Mouse (Mus musculus): Measurements from ENCODE around the gene Ell.
"Not testable (repeated sequence)": the region's sequence is repeated elsewhere in the genome, so short reads cannot be mapped to it uniquely, and the experiment has no call there.

The Ell gene

GRCm38 (mm10) chr8:70561809-70562535, 22.7 kb downstream of the Ell start:
- DNase-seq (ENCODE audit: inconsistent age in 2 of 2, low spot score in 1 of 2), result peak; percentile 83 to 90

- DNase-seq (ENCODE audit: inconsistent age in 2 of 2, low spot score in 1 of 2), result peak in 1 of 2 experiments; percentile 76
Measured at GRCm38 (mm10) chr8:70562802-70563201, 23.5 kb downstream of the Ell start.

- DNase-seq (ENCODE audit: inconsistent age in 2 of 2, low spot score in 1 of 2), result peak in 1 of 2 experiments; percentile 58
Measured at GRCm38 (mm10) chr8:70563763-70564387, 24.6 kb downstream of the Ell start.

DNA sequence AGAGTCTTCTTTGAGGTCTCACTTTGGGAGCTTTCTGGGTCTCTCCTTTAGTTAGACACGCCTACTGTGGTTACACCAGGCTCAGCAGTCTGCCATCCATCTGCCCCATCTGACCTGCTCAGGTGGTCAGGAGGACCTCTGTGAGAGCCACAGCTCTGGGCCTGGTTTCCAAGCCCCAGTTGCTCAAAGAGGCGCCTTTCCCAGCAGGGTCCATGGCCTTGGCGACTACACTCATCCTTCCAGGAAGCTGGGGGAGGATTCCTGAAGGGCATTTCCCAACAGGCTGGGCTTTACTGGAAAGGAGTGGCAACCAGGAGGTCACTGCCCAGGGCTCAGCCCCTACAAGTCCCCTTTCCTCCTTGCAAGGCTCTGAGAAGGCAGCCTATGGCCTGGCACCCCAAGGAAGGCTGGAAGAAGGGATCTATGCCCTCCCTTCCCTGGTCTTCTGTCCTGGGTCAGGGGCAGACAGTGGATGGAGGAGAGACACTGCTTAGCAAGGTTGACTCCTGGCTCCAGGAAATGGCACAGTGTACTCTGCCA, 25.5 kb downstream of the Ell start:
- DNase-seq (ENCODE audit: inconsistent age in 2 of 2, low spot score in 1 of 2), result peak; percentile 36 to 91

DNA sequence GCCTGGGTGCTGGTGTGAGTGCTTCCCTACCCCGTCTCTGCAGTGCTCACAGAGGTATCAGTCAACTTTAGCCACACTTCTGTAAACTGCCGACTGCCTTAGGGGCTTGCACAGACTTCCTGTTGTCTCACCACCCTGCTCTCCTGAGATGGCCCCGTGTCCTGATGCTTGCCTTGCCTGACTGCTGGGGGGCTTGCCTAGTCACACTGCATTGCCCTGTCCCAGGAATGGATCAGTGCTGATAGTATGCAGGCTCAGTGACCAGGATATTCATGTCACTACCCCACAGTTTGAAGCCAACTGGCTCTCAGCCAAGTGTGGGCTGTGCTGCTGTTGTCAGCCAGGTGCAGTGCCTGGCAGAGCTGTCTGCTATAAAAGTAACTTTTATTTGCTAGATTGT, 26.3 kb downstream of the Ell start:
- DNase-seq (ENCODE audit: inconsistent age in 2 of 2, low spot score in 1 of 2), result peak; percentile 44 to 74

DNA sequence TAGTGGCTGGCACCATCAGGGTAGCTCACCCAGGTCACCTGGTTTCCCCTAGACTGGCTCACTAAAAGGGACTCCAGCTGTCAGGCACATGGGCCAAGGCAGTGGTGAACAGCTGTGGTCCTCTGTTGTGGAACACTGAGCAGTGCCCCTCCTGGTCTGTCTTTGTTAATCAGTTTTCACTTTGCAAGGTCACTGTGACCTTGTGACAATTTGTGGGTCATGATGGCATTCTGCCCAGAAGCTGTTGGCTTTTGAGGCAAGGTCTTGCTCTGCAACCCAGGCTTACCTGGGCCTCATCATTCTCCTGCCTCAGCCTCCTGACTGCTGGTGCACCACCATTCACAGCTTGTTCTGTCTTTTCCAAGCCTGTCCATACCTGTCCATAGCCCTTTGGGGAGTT, 31.1 kb downstream of the Ell start:
- peak; percentile 62 to 87 for DNase-seq (ENCODE audit: inconsistent age in 2 of 2, low spot score in 1 of 2)

DNA sequence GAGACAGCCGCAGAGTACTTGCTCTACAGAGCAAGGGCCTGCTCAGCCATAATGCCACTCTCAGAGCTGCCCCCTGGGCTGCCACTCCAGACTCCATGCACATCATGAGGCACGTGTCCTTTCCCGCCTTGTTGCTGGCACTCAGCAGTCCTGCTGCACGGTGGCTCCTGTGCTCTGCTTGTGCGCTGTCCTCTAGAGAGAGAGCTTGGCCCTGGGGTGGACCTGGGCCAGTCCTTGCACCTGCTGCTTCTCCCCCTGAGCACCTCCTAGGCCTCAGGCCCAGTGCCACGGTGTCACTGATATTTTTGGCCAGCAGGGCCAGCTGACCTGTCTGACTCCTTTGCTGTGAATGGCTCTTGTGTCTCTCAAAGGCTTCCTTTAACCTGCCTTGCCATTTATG, 31.7 kb downstream of the Ell start:
- DNase-seq (ENCODE audit: inconsistent age in 2 of 2, low spot score in 1 of 2), result no peak

- no peak for DNase-seq (ENCODE audit: inconsistent age in 2 of 2, low spot score in 1 of 2)
Measured at GRCm38 (mm10) chr8:70574302-70574701, 35.0 kb downstream of the Ell start.

DNA sequence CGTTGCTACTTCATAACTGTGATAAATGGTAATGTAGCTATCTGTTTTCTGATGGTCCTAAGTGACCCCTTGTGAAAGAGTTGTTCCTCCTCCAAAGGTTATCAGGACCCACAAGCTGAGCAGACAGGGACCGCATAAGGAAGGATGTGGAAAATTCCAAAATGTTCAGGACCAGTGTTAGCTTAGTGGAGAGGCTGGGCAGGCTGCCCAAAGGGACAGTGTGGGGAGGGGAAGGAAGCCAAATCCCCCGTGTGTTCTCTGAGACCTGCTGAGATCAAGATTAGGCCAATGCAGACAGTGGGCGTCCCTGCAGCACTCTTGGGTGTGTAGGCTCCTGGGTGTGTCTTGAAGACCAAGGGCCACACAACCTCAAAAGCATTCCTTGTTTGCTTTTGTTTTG, 35.7 kb downstream of the Ell start:
- DNase-seq (ENCODE audit: inconsistent age in 2 of 2, low spot score in 1 of 2), result peak; percentile 77 to 87

GRCm38 (mm10) chr8:70577207-70577606, 38.0 kb downstream of the Ell start:
- no peak for DNase-seq (ENCODE audit: inconsistent age in 2 of 2, low spot score in 1 of 2)

DNA sequence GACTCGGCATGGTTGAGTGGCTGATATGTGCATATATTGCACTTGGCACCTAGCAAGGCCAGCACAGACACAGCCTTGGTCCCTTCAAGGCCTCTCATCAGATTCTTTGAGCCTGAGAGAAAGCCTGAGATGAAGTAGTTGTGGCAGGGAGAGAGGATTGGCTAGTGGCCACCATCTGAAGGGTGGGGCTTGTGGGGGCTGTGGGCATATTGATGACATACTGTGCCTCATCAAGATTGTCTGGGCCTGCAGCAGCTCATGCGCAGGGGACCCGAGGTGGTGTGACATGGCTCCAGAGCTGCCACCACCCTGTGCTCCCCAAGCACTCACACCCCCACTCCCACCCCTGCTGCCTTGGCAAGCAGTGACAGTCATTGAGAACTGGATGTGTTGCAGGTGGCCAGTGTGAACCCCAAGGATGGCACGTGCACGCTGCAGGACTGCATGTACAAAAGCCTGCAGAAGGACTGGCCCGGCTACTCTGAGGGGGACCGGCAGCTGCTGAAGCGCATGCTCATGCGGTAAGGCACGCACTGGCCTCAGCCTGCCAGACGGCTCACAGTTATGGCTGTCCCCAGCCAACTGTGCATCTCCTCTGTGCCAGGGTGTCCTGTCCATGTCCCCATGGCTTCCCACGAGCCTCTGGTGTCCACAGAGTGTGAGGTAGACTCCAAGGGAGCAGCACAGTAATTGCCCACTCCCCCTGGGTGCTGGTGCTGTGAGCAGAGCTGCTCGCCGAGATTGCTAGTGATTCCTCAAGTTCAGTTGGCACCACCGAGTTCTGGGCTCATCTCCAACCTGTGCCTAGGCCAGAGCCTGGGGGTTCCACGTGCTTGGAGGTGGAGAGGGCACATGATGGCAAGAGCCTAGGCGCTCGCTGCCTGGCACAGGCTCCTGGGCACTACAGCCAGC, 44.5 kb downstream of the Ell start:
- DNase-seq (ENCODE audit: inconsistent age in 2 of 2, low spot score in 1 of 2), result peak in 1 of 2 experiments; percentile 85

GRCm38 (mm10) chr8:70584606-70585257, 45.5 kb downstream of the Ell start:
- peak; percentile 82 to 89 for DNase-seq (ENCODE audit: inconsistent age in 2 of 2, low spot score in 1 of 2)

DNA sequence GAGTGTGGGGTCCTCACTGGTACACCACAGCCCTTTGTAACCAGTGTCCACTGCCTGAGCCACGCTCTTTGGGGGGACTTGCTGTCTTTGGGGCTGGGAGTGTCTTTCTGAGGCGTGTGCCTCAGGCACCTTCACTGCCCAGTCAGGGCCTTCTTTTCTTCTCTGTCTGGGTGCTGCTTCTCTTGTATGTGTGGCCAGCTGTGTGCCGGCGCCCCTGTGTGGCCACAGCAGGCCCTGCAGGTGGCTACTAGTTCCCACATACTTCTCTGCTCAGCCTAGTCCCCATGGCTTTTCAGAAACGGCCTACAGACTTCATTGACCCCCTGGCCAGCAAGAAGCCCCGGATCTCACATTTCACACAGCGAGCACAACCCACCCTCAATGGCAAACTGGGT, 46.0 kb downstream of the Ell start:
- DNase-seq (ENCODE audit: inconsistent age in 2 of 2, low spot score in 1 of 2), result peak; percentile 83 to 92

GRCm38 (mm10) chr8:70587955-70588354, 48.7 kb downstream of the Ell start:
- not testable (repeated sequence) for DNase-seq (ENCODE audit: inconsistent age in 2 of 2, low spot score in 1 of 2)

DNA sequence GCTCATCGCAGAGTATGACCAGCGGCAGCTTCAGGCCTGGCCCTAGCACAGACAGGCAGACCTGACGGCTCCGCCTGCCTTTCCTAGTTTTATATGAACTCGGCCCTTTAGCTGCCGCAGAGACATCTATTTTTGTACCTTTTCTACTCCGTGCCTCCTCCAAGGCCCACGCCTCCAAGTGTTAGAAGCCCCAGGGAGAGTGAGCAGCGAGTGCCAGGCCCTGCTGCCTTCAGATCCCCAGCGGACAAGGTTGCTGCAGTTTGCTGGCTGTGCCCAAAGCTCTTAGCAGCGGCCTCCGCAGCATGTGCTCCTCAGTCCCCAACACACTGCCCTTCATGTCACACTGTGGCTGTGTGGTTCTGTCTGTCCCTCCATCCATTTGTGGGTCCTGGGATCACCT, 52.3 kb downstream of the Ell start:
- DNase-seq (ENCODE audit: inconsistent age in 2 of 2, low spot score in 1 of 2), result no peak

- peak; percentile 88 to 89 for DNase-seq (ENCODE audit: inconsistent age in 2 of 2, low spot score in 1 of 2)
Measured at GRCm38 (mm10) chr8:70593173-70593572, 53.9 kb downstream of the Ell start.

- DNase-seq (ENCODE audit: inconsistent age in 2 of 2, low spot score in 1 of 2), result peak; percentile 96 to 98
Measured at GRCm38 (mm10) chr8:70593961-70594609, 54.8 kb downstream of the Ell start, which contains the start of gene Isyna1. TSS of gene Isyna1 (plus strand) at chr8:70594373.

DNA sequence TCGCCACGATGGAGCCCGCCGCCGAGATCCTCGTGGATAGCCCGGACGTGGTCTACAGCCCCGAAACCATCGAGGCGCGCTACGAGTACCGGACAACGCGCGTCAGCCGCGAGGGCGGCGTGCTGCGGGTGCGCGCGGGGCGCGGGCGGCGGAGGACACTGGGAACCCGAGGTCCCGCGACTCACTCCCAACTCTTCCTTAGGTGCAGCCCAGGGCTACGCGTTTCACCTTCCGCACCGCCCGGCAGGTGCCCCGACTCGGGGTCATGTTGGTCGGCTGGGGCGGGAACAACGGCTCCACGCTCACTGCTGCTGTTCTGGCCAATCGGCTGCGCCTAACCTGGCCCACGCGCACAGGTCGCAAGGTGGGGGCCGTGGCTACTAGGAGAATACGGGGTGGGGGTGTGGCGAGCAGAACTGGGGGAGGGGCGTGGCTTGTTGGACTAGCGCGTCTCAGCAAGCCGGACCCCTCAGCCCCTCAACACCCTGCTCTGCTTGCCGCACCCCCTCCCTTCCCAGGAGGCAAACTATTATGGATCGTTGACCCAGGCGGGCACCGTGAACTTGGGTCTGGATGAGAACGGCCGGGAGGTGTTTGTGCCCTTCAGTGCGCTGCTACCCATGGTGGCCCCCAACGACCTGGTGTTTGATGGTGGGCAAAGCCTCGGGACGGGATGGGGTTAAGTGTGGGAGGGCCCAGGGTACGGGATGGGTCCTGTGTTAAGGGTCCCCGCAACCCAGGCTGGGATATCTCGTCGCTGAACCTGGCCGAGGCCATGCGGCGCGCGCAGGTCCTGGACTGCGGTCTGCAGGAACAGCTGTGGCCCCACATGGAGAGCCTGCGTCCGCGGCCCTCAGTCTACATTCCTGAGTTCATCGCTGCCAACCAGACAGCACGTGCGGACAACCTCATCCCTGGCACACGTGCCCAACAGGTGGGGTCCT, 55.6 kb downstream of the Ell start:
- DNase-seq (ENCODE audit: inconsistent age in 2 of 2, low spot score in 1 of 2), result peak; percentile 61 to 77

GRCm38 (mm10) chr8:70595811-70596210, 56.6 kb downstream of the Ell start:
- no peak for DNase-seq (ENCODE audit: inconsistent age in 2 of 2, low spot score in 1 of 2)

Data from adrenal gland, adult (tissue).